Mouse (Mus musculus): ENCODE results near the gene Ms4a15. TPM values are rescaled to one million over a fixed set of nuclear protein-coding genes. Genes with fewer than 3 reads are reported as not detected.

Ms4a15 gene
- polyA plus RNA-seq, 1 experiment from 2014 or later = not detected

DNA sequence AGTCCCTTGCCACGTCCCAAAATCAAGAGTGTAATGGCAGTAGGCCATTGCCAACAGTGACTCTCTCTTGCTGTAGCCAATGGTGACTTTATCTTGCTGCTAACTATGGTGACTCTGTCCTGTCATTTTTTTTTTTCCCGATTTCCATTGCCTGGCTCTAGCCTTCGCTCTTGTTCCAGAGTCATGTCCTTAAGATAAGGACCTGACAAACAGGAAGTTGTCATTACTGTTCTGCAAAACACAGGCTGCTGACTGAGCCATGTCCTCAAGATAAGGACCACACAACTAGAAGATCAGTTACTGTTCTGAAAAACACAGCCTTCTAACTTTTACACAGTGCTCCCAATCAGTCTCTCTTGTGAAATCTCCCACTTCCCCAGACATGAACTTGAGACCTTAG is 22.6 kb downstream of the Ms4a15 start:
- H3K4me2 ChIP-seq (replicated peaks; ENCODE audit: low read depth, low read length) = no peak overlapping the region
- H3K4me3 ChIP-seq (ENCODE audit: low read length) = no peak overlapping the region
- H3K27ac ChIP-seq (ENCODE audit: low read length) = no peak overlapping the region
- no peaks in the 10 kb centered on the region for H3K27me3 ChIP-seq (ENCODE audit: insufficient read depth, low read length)
- no peaks in the 10 kb centered on the region for H3K36me3 ChIP-seq (ENCODE audit: insufficient read depth, low read length)
- WGBS = 65% methylated on average over 3 of the region's 3 CpGs
- H3K4me1 ChIP-seq (ENCODE audit: insufficient read depth, low read length) = peaks cover 12% of the 10 kb centered on the region
- no peak for ATAC-seq (ENCODE audit: low FRiP score, low TSS enrichment)
- peaks cover 6% of the 10 kb centered on the region; the same call in 1 of the 2 replicates for H3K9me3 ChIP-seq (ENCODE audit: low read length)
- no peak overlapping the region for H3K9ac ChIP-seq (replicated peaks; ENCODE audit: low read length)

DNA sequence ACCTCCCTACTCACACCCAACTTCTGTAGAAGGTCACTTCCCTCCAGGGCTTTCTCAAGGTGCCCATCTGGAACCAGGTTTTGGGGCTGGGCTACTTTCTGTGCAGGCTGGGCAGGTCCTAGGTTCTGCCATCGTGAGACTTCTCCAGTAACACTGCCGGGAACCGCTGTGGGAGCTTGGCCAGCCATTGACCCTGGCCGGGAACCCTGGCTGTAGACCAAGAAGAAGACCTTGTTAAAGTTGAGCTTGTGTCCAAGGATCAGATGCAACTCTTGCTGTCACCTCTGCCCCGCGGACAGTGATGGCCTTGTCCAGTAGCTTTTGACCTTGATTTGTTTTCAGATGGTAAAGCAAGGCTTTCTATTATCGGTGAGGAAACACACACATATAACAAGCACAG is 24.5 kb downstream of the Ms4a15 start:
- no peak overlapping the region for H3K4me2 ChIP-seq (replicated peaks; ENCODE audit: low read depth, low read length)
- H3K4me1 ChIP-seq (ENCODE audit: insufficient read depth, low read length) = peaks cover 1% of the 10 kb centered on the region
- H3K9me3 ChIP-seq (ENCODE audit: low read length) = peaks cover 6% of the 10 kb centered on the region; the same call in 1 of the 2 replicates
- H3K27ac ChIP-seq (ENCODE audit: low read length) = no peak overlapping the region
- no peak overlapping the region for H3K9ac ChIP-seq (replicated peaks; ENCODE audit: low read length)
- no peaks in the 10 kb centered on the region for H3K36me3 ChIP-seq (ENCODE audit: insufficient read depth, low read length)
- no peak for ATAC-seq (ENCODE audit: low FRiP score, low TSS enrichment)
- WGBS = 86% methylated on average over 7 of the region's 7 CpGs
- H3K4me3 ChIP-seq (ENCODE audit: low read length) = no peak overlapping the region
- H3K27me3 ChIP-seq (ENCODE audit: insufficient read depth, low read length) = no peaks in the 10 kb centered on the region

DNA sequence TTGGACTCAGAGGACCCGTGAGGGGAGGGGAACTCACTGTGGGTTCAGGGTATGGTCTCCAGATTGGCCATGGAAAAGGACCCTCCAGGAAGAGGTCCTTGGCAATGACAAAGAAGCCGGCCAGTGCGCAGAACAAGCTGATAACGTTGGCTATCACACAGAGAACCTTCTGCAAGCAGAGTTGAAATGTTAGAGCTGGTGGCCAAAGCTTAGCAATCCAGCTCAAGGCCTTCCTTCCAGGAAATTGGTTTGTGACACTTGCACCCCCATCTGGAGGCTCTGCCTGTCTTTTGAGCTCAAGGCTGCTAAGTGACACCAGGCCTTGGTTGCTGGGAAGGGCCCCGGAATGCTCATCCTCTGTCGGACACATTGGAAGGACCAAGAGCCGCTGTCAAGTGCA is 27.3 kb downstream of the Ms4a15 start:
- H3K9ac ChIP-seq (replicated peaks; ENCODE audit: low read length) = no peak overlapping the region
- 89% methylated on average over 7 of the region's 7 CpGs for WGBS
- H3K36me3 ChIP-seq (ENCODE audit: insufficient read depth, low read length) = no peaks in the 10 kb centered on the region
- no peak overlapping the region for H3K4me3 ChIP-seq (ENCODE audit: low read length)
- no peaks in the 10 kb centered on the region for H3K4me1 ChIP-seq (ENCODE audit: insufficient read depth, low read length)
- 0 out of 2 replicates have a peak, but pooled peaks cover 1% of the 10 kb centered on the region for H3K9me3 ChIP-seq (ENCODE audit: low read length)
- H3K27ac ChIP-seq (ENCODE audit: low read length) = no peak overlapping the region
- H3K27me3 ChIP-seq (ENCODE audit: insufficient read depth, low read length) = no peaks in the 10 kb centered on the region
- ATAC-seq (ENCODE audit: low FRiP score, low TSS enrichment) = no peak
- no peak overlapping the region for H3K4me2 ChIP-seq (replicated peaks; ENCODE audit: low read depth, low read length)

DNA sequence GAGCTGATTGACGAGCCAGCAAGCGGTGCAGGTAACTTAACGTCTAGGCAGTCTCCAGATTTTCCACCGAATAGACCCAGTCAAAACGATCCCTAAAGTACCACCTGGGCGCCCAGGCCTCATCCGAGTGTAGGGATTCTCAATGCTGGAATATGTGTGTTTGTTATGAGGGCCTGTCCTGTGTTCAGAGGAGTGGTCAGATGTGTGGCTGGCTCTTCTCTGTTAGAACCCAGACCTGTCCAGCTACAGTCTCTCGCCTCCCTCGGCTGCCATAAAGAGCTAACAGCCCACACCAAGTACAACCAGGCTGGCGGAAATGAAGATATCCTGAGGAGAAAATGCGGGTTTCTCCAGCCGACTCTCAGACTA is 33.1 kb downstream of the Ms4a15 start:
- H3K27me3 ChIP-seq (ENCODE audit: insufficient read depth, low read length) = peaks cover 8% of the 10 kb centered on the region; the same call in 1 of the 2 replicates
- 50% methylated on average over 12 of the region's 12 CpGs for WGBS
- no peak for ATAC-seq (ENCODE audit: low FRiP score, low TSS enrichment)

DNA sequence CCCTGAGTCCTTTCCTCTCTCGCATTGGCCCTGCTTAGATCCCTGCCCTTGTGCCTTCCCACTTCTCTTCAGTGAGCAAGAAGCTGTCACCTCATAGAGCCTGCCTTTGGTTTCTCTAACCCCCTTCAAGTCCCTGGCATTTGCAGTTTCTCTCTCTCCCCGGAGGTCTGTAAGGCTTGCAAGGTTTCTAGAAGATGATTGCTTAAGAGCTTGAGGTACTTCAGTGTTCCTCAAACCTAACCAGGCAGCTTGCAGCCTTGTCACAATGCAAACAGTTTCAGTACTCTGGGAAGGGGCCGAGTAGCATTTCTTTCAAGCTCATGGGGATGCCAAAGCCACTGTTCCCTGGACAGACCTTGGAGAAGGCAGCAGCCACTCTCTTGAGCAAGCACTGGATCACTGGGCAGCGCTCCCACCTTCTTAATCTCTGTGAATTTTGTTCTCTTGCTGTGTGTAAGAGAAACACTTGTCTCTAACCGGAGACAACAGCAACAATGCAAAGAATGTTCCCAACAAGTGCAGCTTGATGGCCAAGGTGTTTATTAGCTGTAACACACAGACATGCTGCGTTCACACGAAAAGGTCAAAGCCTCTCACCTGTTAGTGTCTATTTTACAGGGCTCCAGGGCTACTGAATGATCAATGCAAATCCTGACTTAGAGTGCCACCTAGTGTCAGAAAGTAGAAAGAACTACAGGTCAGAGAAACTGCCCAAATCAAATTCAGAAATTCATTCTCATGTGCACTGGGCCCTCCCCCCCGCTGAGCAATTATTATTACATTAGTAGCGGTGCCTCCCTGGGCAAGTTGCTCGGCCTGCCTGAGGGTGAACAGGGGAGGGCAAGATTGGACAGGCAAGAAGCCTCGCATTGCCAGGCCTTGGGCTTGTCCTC is 33.7 kb downstream of the Ms4a15 start:
- no peaks in the 10 kb centered on the region for H3K36me3 ChIP-seq (ENCODE audit: insufficient read depth, low read length)
- H3K4me3 ChIP-seq (ENCODE audit: low read length) = no peak overlapping the region
- H3K4me2 ChIP-seq (replicated peaks; ENCODE audit: low read depth, low read length) = no peak overlapping the region
- ATAC-seq (ENCODE audit: low FRiP score, low TSS enrichment) = peak; percentile 61
- H3K27ac ChIP-seq (ENCODE audit: low read length) = no peak overlapping the region
- WGBS = 37% methylated on average over 11 of the region's 11 CpGs
- H3K9ac ChIP-seq (replicated peaks; ENCODE audit: low read length) = no peak overlapping the region
- no peaks in the 10 kb centered on the region for H3K4me1 ChIP-seq (ENCODE audit: insufficient read depth, low read length)
- H3K27me3 ChIP-seq (ENCODE audit: insufficient read depth, low read length) = peaks cover 8% of the 10 kb centered on the region; the same call in 1 of the 2 replicates
- no peaks in the 10 kb centered on the region for H3K9me3 ChIP-seq (ENCODE audit: low read length)

More for the DNA sequence above, 33.1 kb downstream of the Ms4a15 start:
- Histone ChIP-seq H3K4me1 (ENCODE audit: insufficient read depth, low read length) (no peaks in the 10 kb centered on the region), H3K9ac (replicated peaks; ENCODE audit: low read length) (no peak overlapping the region), H3K27ac (ENCODE audit: low read length) (no peak overlapping the region), H3K9me3 (ENCODE audit: low read length) (no peaks in the 10 kb centered on the region), H3K36me3 (ENCODE audit: insufficient read depth, low read length) (no peaks in the 10 kb centered on the region), H3K4me2 (replicated peaks; ENCODE audit: low read depth, low read length) (no peak overlapping the region), H3K4me3 (ENCODE audit: low read length) (no peak overlapping the region)

DNA sequence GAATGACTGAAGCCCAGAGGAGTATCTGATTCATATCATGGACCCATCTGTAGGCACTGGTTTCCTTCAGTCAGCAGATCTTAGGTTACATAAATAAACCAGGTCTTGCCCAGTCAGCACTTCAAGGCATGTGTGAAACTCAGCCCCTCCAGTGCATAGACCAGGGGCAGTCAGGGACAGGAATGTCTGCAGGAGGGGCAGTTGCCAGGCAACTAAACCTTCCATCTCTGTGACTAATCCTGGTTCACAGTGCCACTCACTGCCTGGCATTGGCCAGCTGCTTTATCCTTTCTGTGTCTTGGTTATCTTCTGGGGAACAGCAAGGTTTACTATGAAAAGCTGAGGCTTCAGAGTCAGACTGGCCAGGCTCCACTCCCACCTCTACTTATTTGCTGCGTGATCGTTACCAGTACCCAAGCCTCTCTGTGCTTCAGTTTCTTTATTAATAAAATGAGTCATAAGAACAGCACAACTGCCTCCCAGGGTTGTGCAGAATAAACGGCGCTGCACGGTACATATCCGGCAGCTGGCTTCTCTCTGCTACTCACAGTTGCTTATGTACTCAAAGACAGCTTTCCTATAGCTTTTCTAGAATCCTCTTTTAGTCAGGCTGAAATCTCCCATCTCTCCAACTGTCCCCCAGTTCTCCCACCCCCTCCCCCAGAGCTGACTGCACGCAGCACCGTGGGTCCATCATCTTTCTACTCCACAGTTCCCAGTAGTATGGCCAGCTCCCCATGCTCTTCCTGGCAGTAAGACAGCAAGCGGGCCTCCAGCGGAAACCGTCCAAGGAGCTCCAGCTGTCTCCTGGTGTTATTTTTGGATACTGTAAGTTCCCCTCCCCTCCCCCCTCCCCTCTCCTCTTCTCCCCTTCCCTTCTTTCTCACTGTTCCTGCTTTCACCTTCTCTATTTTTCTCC is 40.8 kb downstream of the Ms4a15 start:
- Histone ChIP-seq H3K9me3 (ENCODE audit: low read length) (no peaks in the 10 kb centered on the region), H3K36me3 (ENCODE audit: insufficient read depth, low read length) (no peaks in the 10 kb centered on the region), H3K9ac (replicated peaks; ENCODE audit: low read length) (peak overlapping the region; percentile 18), H3K27me3 (ENCODE audit: insufficient read depth, low read length) (peaks cover 8% of the 10 kb centered on the region; the same call in 1 of the 2 replicates), H3K27ac (ENCODE audit: low read length) (peak overlapping the region; percentile 74), H3K4me3 (ENCODE audit: low read length) (no peak overlapping the region), H3K4me2 (replicated peaks; ENCODE audit: low read depth, low read length) (no peak overlapping the region), H3K4me1 (ENCODE audit: insufficient read depth, low read length) (peaks cover 22% of the 10 kb centered on the region)
- 53% methylated on average over 11 of the region's 11 CpGs for WGBS
- peak; percentile 40 for ATAC-seq (ENCODE audit: low FRiP score, low TSS enrichment)

DNA sequence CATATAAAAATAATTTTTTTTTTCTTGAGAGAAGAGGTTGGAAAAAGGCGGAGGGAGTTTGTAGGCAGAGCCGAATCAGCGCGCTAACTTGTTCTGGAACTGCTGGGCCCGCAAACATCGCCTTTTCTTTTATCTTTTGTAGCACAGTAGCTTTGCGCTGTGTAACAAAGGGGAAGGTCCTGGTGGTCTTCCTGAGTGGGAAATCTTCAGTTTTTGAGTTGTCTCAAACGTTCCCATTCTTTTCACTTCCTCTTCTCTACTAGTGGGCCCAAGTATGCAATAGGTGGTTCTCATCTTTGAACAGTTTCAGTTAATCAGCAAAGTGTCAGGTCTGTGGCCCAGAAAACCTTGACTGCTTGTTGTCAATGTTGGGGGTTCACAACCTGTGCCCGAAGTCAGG is 43.5 kb downstream of the Ms4a15 start:
- 33% methylated on average over 9 of the region's 9 CpGs for WGBS
- peak overlapping the region; percentile 70 for H3K9ac ChIP-seq (replicated peaks; ENCODE audit: low read length)
- ATAC-seq (ENCODE audit: low FRiP score, low TSS enrichment) = no peak

DNA sequence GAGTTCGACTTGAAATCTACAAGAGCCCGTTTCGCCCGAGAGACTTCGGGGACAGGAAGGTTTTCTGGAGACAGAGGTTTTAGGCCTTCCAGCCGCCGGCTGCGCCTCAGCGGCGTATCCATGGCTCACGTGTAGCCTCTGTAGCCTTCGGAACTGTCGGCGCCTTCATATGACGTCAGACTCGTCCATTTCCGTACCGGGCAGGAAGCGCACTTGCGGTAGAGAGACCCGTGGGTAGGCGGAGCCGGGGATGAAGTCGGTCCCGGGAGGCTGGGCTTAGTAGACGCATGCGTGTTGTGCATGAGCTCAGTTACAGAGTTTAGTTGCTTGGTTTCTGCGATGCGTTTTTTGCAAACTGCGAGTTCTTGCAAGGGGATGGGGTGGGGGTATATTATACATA is 43.9 kb downstream of the Ms4a15 start, which contains the start of gene Ccdc86:
Ccdc86 (minus strand) TSS at position 155 of the 400 bp plus-strand sequence.
- no peaks in the 10 kb centered on the region for H3K27me3 ChIP-seq (ENCODE audit: insufficient read depth, low read length)
- ATAC-seq (ENCODE audit: low FRiP score, low TSS enrichment) = peak; percentile 97
- peak within 1 kb of the TSS; percentile 100 for H3K4me2 ChIP-seq (replicated peaks; ENCODE audit: low read depth, low read length)
- peak within 1 kb of the TSS; percentile 87 for H3K9ac ChIP-seq (replicated peaks; ENCODE audit: low read length)
- H3K4me1 ChIP-seq (ENCODE audit: insufficient read depth, low read length) = peaks cover 31% of the 10 kb centered on the region
- H3K36me3 ChIP-seq (ENCODE audit: insufficient read depth, low read length) = peaks cover 12% of the 10 kb centered on the region
- H3K9me3 ChIP-seq (ENCODE audit: low read length) = no peaks in the 10 kb centered on the region
- peak within 1 kb of the TSS; percentile 59; the same call in 1 of the 2 replicates for H3K27ac ChIP-seq (ENCODE audit: low read length)
- peak within 1 kb of the TSS; percentile 89 for H3K4me3 ChIP-seq (ENCODE audit: low read length)
- WGBS = under 1% methylated on average over 30 of the region's 30 CpGs

More for the DNA sequence above, 43.5 kb downstream of the Ms4a15 start:
- peaks cover 31% of the 10 kb centered on the region for H3K4me1 ChIP-seq (ENCODE audit: insufficient read depth, low read length)
- H3K27ac ChIP-seq (ENCODE audit: low read length) = peak overlapping the region; percentile 59; the same call in 1 of the 2 replicates
- no peaks in the 10 kb centered on the region for H3K9me3 ChIP-seq (ENCODE audit: low read length)
- H3K27me3 ChIP-seq (ENCODE audit: insufficient read depth, low read length) = no peaks in the 10 kb centered on the region
- H3K36me3 ChIP-seq (ENCODE audit: insufficient read depth, low read length) = peaks cover 8% of the 10 kb centered on the region
- peak overlapping the region; percentile 100 for H3K4me2 ChIP-seq (replicated peaks; ENCODE audit: low read depth, low read length)
- peak overlapping the region; percentile 89 for H3K4me3 ChIP-seq (ENCODE audit: low read length)

DNA sequence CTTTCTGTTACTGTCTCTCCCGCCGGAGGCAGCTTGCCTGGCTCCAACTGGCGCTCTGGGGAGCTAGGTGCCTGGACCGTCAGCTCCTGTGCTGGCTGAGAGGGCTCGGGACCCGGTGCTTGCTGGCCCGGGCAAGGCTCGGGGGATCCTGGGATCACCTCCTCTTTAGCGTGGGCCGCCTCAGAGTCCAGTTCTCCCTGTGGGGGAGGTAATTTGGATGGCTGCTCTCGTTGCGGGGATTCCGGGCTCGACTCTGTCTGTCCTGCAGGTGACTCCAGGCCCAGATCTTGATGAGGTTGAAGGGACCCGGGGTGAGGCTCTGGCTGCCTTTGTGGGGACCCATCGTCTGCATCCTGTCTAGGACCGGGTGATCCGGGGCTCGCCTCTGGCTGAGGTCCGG is 44.6 kb downstream of the Ms4a15 start:
- H3K27ac ChIP-seq (ENCODE audit: low read length) = no peak overlapping the region
- 1% methylated on average over 20 of the region's 20 CpGs for WGBS
- no peaks in the 10 kb centered on the region for H3K27me3 ChIP-seq (ENCODE audit: insufficient read depth, low read length)
- peaks cover 19% of the 10 kb centered on the region for H3K36me3 ChIP-seq (ENCODE audit: insufficient read depth, low read length)
- H3K9me3 ChIP-seq (ENCODE audit: low read length) = no peaks in the 10 kb centered on the region
- peak overlapping the region; percentile 87 for H3K9ac ChIP-seq (replicated peaks; ENCODE audit: low read length)
- peaks cover 31% of the 10 kb centered on the region for H3K4me1 ChIP-seq (ENCODE audit: insufficient read depth, low read length)
- peak overlapping the region; percentile 89 for H3K4me3 ChIP-seq (ENCODE audit: low read length)
- ATAC-seq (ENCODE audit: low FRiP score, low TSS enrichment) = no peak
- peak overlapping the region; percentile 100 for H3K4me2 ChIP-seq (replicated peaks; ENCODE audit: low read depth, low read length)

Measured in kidney, embryonic 16.5 days (tissue).